ENCODE assay signal across 8 mouse cellular contexts in the genomic region with DNA sequence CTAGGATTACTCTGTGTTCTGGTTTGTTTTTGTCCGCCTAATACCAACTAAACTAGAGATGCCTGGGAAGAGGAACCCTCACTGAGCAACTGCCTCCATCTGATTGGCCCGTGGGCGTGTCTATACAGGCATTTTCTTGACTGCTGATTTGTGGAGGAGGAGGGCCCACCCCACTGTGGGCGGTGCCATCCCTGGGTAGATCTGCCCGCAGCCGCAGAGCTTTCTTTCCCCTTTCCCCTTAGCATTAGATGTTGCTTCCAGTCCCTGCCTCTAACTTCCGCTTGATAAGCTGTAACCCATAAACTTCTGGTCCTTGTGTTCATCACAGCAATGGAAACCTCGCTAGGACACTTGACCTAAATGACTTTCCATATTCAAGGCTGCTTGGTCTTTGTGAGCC.
DNase-seq lines count a peak whose midpoint lies in the region; ATAC-seq lines count a peak whose summit lies in the region.
"Had no signal": no experiment of that assay in that cellular context is flagged by ENCODE, and none has a peak within 500 bp of the region (broad histone marks: within the 10 kb centered on the region; RNA-seq: fewer than 3 reads in every experiment).

No protein-coding gene starts in this region.

- 40% methylated on average over 8 of the region's 8 CpGs for WGBS in embryonic facial prominence, embryonic 10.5 days

- H3K4me3 ChIP-seq in embryonic facial prominence, embryonic 10.5 days, result no peak overlapping the region
- H3K4me3 ChIP-seq: midbrain, embryonic 12.5 days had no signal

- peak; percentile 100 for ATAC-seq in megakaryocyte progenitor cell, adult 5-6 weeks (replicated peaks; ENCODE audit: poor library complexity)
- no peak for ATAC-seq in activated CD4-positive, CD25-positive, alpha-beta regulatory T cell, adult 4 months

- DNase-seq in testis, postnatal 14 days (ENCODE audit: low spot score), result peak; percentile 57
- DNase-seq in testis, postnatal 10 days (ENCODE audit: low spot score), result no peak
- peak; percentile 43 for DNase-seq in embryonic facial prominence, embryonic 10.5 days (ENCODE audit: low spot score)
- no peak for DNase-seq in urinary bladder, postnatal 14 days (ENCODE audit: low spot score)
- no peak for DNase-seq in layer of hippocampus, postnatal 25 days (ENCODE audit: extremely low spot score in 1 of 2, low spot score in 1 of 2)

- H3K9me3 ChIP-seq in embryonic facial prominence, embryonic 10.5 days, result no peaks in the 10 kb centered on the region
- H3K9me3 ChIP-seq: midbrain, embryonic 12.5 days had no signal

- peaks cover 28% of the 10 kb centered on the region for H3K27me3 ChIP-seq in embryonic facial prominence, embryonic 10.5 days (replicated peaks; ENCODE audit: low read depth, poor library complexity, severe bottlenecking)

- no peak overlapping the region for H3K27ac ChIP-seq in embryonic facial prominence, embryonic 10.5 days (replicated peaks)
- H3K27ac ChIP-seq: midbrain, embryonic 12.5 days had no signal

- H3K36me3 ChIP-seq in embryonic facial prominence, embryonic 10.5 days (replicated peaks), result no peaks in the 10 kb centered on the region
- H3K36me3 ChIP-seq: midbrain, embryonic 12.5 days had no signal

- peaks cover 5% of the 10 kb centered on the region; the same call in 1 of the 2 replicates for H3K4me1 ChIP-seq in embryonic facial prominence, embryonic 10.5 days
- H3K4me1 ChIP-seq: midbrain, embryonic 12.5 days had no signal

Comparison
In these comparisons a context has a peak if more than half of its experiments do, and no peak if none do; other contexts are left out.
1. DNase-seq: peak in testis, postnatal 14 days (single experiment) and embryonic facial prominence, embryonic 10.5 days (single experiment); none in testis, postnatal 10 days (single experiment), urinary bladder, postnatal 14 days (single experiment) and layer of hippocampus, postnatal 25 days (0 of 2).